Mouse (Mus musculus) bone marrow macrophage, adult 2 months (primary cell): ENCODE measurements around the gene Qk.

Experiments
- CTCF ChIP-seq: IDR thresholded peaks from 2 replicates; pipeline ENCODE4 v1.5.1; 2012; ENCODE audit warnings: low read depth, mild to moderate bottlenecking, low read length, moderate library complexity
- POLR2A ChIP-seq: IDR thresholded peaks from 2 replicates; pipeline ENCODE4 v1.6.1; 2012; ENCODE audit warnings: mild to moderate bottlenecking, low read depth, low read length, borderline replicate concordance

GRCm38 (mm10) chr17:10363151-10363550 is 43.5 kb upstream of the Qk start:
- no peak for TF ChIP-seq POLR2A
- TF ChIP-seq CTCF: no peak
